Mouse (Mus musculus): ENCODE measurements around the gene Pde6d. TPM values are rescaled to one million over a fixed set of nuclear protein-coding genes. Genes with fewer than 3 reads are reported as not detected.

The Pde6d gene
- polyA plus RNA-seq, 1 experiment from 2014 or later = 78.1 TPM

DNA sequence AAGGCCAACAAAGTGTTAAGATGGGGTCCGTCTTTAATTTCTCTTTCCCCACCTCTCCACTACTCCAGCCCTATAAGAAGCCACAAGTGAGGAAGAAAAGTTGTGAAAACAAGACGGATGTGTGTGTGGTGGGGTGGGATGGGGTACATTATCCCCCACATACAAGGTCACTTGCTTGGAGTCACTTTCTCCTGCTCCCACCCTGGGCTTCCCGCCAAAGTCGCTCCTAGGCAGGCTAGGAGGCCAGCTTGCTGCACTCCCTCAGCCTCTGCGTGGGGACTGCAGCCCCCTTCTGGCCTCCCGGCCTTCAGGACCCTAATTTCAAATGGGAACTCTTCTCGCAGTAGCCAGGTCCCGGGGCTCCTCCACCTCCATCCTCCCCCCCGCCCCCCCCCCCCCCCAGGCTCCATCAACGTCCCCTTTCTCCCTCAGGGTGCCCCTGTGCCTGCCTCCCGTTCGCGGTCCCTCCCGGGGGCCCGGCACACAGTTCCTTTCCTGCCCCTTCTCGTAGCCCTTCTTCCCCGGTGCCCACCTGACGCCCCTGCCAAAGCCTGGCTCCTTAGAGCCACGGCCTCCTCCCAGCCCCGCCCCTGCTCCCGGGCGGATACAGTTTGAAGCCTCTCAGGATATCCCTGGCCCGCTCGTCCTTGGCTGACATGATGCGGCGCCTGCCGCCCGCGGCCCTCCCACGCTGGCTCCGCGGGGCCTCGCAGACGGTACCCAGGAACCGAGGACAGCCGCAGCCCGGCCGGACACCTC is 558 bp downstream of the Pde6d start:
- Histone ChIP-seq H3K27ac (ENCODE audit: low read depth, low read length) (peak overlapping the region; percentile 65), H3K4me1 (ENCODE audit: control insufficient read depth, insufficient read depth, low read length) (peaks cover 5% of the 10 kb centered on the region; the same call in 1 of the 2 replicates), H3K36me3 (ENCODE audit: control insufficient read depth, insufficient read depth, low read length) (no peaks in the 10 kb centered on the region), H3K4me2 (ENCODE audit: low read length) (peak overlapping the region; percentile 76), H3K9me3 (replicated peaks; ENCODE audit: control insufficient read depth, low read length) (no peaks in the 10 kb centered on the region), H3K4me3 (ENCODE audit: low read depth, low read length) (peak overlapping the region; percentile 89), H3K9ac (ENCODE audit: low read length) (peak overlapping the region; percentile 89), H3K27me3 (replicated peaks; ENCODE audit: control insufficient read depth, insufficient read depth, low read length) (no peaks in the 10 kb centered on the region)
- peak; percentile 83 for ATAC-seq
- peak; percentile 43 for DNase-seq (ENCODE audit: low spot score)
- 1% methylated on average over 35 of the region's 38 CpGs for WGBS

DNA sequence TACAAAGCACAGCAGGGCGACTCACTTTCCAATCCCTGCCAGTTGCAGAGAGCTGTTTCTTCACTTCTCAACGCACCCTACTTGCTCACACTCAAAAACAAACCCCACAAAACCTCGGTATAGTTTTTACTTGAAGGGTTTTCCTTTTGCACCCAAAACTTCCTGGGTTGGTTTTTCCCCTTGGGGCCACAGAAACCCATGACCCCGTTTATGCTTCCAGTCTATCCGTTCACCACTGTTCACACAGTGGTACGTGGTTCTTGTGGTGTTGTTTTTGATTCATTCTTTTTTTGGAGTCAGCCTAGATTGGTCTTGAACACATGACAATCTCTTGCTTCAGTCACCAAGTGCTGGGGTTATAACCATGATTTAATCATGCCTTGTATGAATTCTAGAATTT is 2.0 kb downstream of the Pde6d start:
- Histone ChIP-seq H3K4me2 (ENCODE audit: low read length) (no peak overlapping the region), H3K9ac (ENCODE audit: low read length) (no peak overlapping the region), H3K4me1 (ENCODE audit: control insufficient read depth, insufficient read depth, low read length) (peaks cover 5% of the 10 kb centered on the region; the same call in 1 of the 2 replicates), H3K9me3 (replicated peaks; ENCODE audit: control insufficient read depth, low read length) (no peaks in the 10 kb centered on the region), H3K36me3 (ENCODE audit: control insufficient read depth, insufficient read depth, low read length) (no peaks in the 10 kb centered on the region), H3K27me3 (replicated peaks; ENCODE audit: control insufficient read depth, insufficient read depth, low read length) (no peaks in the 10 kb centered on the region), H3K4me3 (ENCODE audit: low read depth, low read length) (no peak overlapping the region), H3K27ac (ENCODE audit: low read depth, low read length) (no peak overlapping the region)
- WGBS = 86% methylated on average over 6 of the region's 6 CpGs
- no peak for DNase-seq (ENCODE audit: low spot score)
- no peak for ATAC-seq

DNA sequence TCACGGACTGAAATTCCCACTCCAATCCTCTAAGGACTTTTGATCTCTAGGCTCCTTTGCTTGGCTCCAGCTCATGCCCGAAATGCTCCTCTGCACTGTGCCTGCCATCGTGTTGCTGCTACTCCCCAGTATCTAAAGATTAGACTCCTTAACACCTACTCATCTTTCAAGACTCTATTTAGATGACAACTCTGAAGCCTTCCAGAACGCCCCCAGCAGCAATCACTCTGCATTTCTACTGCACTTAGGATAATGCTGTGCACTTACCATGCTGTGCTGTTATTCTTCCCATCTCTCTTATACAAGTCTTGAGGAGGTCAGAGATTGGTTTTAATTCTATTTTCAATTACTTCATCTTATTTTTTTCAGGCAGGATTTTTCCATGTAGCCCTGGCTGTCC is 10.5 kb downstream of the Pde6d start:
- WGBS = 87% methylated on average over 4 of the region's 4 CpGs

DNA sequence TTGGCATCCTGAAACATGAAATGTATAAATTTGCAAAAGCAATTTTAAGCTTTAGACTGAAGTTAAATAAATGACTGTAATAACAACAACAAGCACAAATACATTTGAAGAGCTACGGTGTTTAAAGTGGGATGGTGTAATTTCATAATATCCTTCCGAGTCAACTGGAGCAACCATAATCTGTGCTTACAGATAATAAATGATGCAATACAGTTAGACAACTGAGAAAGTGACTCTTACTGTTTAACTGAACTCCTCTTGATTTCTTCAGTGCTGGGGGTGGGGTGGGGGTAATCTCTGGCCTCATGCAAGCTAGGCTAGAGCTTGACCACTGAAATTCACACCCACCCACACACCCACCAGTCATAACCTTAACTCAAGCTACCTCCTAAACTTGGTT is 11.0 kb downstream of the Pde6d start:
- Histone ChIP-seq H3K27me3 (replicated peaks; ENCODE audit: control insufficient read depth, insufficient read depth, low read length) (no peaks in the 10 kb centered on the region), H3K9ac (ENCODE audit: low read length) (no peak overlapping the region), H3K36me3 (ENCODE audit: control insufficient read depth, insufficient read depth, low read length) (peaks cover 3% of the 10 kb centered on the region; the same call in 1 of the 2 replicates), H3K27ac (ENCODE audit: low read depth, low read length) (no peak overlapping the region), H3K4me1 (ENCODE audit: control insufficient read depth, insufficient read depth, low read length) (no peaks in the 10 kb centered on the region), H3K4me3 (ENCODE audit: low read depth, low read length) (no peak overlapping the region), H3K4me2 (ENCODE audit: low read length) (no peak overlapping the region), H3K9me3 (replicated peaks; ENCODE audit: control insufficient read depth, low read length) (no peaks in the 10 kb centered on the region)
- ATAC-seq (no peak), DNase-seq (ENCODE audit: low spot score) (no peak)
- 94% methylated on average over 2 of the region's 2 CpGs for WGBS

More for the DNA sequence above, 10.5 kb downstream of the Pde6d start:
- Histone ChIP-seq H3K9ac (ENCODE audit: low read length) (no peak overlapping the region), H3K4me2 (ENCODE audit: low read length) (no peak overlapping the region), H3K9me3 (replicated peaks; ENCODE audit: control insufficient read depth, low read length) (no peaks in the 10 kb centered on the region), H3K4me1 (ENCODE audit: control insufficient read depth, insufficient read depth, low read length) (no peaks in the 10 kb centered on the region), H3K27ac (ENCODE audit: low read depth, low read length) (no peak overlapping the region), H3K4me3 (ENCODE audit: low read depth, low read length) (no peak overlapping the region), H3K27me3 (replicated peaks; ENCODE audit: control insufficient read depth, insufficient read depth, low read length) (no peaks in the 10 kb centered on the region), H3K36me3 (ENCODE audit: control insufficient read depth, insufficient read depth, low read length) (0 out of 2 replicates have a peak, but pooled peaks cover 3% of the 10 kb centered on the region)
- no peak for DNase-seq (ENCODE audit: low spot score)
- ATAC-seq = no peak

DNA sequence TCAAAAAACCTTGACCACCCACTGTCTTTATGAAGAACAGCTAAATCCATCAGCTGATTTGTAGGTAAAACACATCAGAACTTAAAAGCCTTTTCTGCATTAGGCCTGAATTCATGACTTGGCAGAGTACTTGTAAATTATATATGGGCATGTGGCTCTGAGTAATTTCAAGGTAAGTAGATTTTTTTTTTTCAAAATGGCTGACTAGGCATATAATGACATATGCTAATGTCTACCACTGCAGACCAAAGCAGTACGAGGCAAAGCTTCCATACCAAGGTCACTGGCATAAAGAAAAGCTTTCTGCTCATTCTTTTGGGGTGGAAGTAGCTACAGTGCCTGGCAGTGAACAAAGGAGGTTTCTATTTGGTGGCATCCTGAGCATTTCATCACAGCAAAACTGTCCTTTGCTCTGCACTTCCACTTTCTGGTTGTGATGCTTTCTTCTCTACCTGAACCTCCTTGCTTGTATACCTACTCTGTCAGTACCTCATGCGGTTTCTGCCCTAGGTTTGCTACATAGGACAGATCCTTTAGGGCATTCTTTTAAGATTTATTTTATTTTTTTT is 13.1 kb downstream of the Pde6d start:
- WGBS = 88% methylated on average over 2 of the region's 2 CpGs
- Histone ChIP-seq H3K4me1 (ENCODE audit: control insufficient read depth, insufficient read depth, low read length) (no peaks in the 10 kb centered on the region), H3K9me3 (replicated peaks; ENCODE audit: control insufficient read depth, low read length) (no peaks in the 10 kb centered on the region), H3K27ac (ENCODE audit: low read depth, low read length) (no peak overlapping the region), H3K27me3 (replicated peaks; ENCODE audit: control insufficient read depth, insufficient read depth, low read length) (no peaks in the 10 kb centered on the region), H3K4me2 (ENCODE audit: low read length) (no peak overlapping the region), H3K4me3 (ENCODE audit: low read depth, low read length) (no peak overlapping the region), H3K36me3 (ENCODE audit: control insufficient read depth, insufficient read depth, low read length) (peaks cover 4% of the 10 kb centered on the region), H3K9ac (ENCODE audit: low read length) (no peak overlapping the region)
- no peak for ATAC-seq
- DNase-seq (ENCODE audit: low spot score) = no peak

DNA sequence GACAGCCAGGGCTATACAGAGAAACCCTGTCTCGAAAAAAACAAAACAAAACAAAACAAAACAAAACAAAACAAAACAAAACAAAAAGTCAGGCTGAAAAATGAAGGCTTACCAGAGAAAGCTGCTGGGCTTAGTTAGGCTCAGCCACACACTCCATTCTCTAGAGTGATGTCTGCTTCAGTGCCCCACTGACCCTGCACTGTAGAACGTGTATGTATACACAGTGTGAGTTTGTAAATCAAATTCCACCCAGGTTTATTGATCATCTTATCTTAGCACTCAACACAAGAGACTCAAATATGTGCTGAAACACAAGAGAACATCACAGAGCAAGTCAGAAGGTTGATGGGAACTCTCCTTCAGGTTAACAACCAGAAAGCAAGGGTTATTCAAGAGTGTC is 14.0 kb downstream of the Pde6d start:
- H3K4me2 ChIP-seq (ENCODE audit: low read length) = no peak overlapping the region
- ATAC-seq = no peak
- H3K27ac ChIP-seq (ENCODE audit: low read depth, low read length) = no peak overlapping the region
- no peaks in the 10 kb centered on the region for H3K9me3 ChIP-seq (replicated peaks; ENCODE audit: control insufficient read depth, low read length)
- DNase-seq (ENCODE audit: low spot score) = no peak
- H3K36me3 ChIP-seq (ENCODE audit: control insufficient read depth, insufficient read depth, low read length) = peaks cover 13% of the 10 kb centered on the region
- no peak overlapping the region for H3K4me3 ChIP-seq (ENCODE audit: low read depth, low read length)
- H3K4me1 ChIP-seq (ENCODE audit: control insufficient read depth, insufficient read depth, low read length) = no peaks in the 10 kb centered on the region
- H3K9ac ChIP-seq (ENCODE audit: low read length) = no peak overlapping the region
- no peaks in the 10 kb centered on the region for H3K27me3 ChIP-seq (replicated peaks; ENCODE audit: control insufficient read depth, insufficient read depth, low read length)
- 89% methylated on average over 2 of the region's 2 CpGs for WGBS

DNA sequence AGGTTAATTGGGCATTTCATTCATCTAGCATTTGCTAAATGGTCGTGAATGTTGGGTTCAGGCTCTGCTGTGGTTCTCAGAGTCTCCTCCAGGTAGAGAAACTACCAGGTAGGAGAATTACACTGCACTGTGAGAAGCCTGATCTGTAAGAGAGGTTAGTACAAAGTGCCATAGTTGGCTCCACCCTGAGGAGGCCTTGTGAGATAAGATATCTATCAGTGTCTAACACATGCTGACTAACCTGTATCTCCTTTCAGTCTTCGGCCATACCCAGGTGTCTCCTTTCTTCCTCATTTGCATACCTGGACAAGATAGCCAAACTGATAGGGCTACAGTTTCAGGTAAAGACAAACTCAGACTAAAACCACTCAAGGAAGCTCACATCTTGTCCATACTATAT is 19.8 kb downstream of the Pde6d start:
- Histone ChIP-seq H3K4me2 (ENCODE audit: low read length) (no peak overlapping the region), H3K27me3 (replicated peaks; ENCODE audit: control insufficient read depth, insufficient read depth, low read length) (no peaks in the 10 kb centered on the region), H3K27ac (ENCODE audit: low read depth, low read length) (no peak overlapping the region), H3K4me1 (ENCODE audit: control insufficient read depth, insufficient read depth, low read length) (no peaks in the 10 kb centered on the region), H3K9me3 (replicated peaks; ENCODE audit: control insufficient read depth, low read length) (no peaks in the 10 kb centered on the region), H3K36me3 (ENCODE audit: control insufficient read depth, insufficient read depth, low read length) (peaks cover 20% of the 10 kb centered on the region), H3K4me3 (ENCODE audit: low read depth, low read length) (no peak overlapping the region), H3K9ac (ENCODE audit: low read length) (no peak overlapping the region)
- WGBS = 85% methylated on average over 2 of the region's 2 CpGs
- ATAC-seq = no peak
- DNase-seq (ENCODE audit: low spot score) = no peak

DNA sequence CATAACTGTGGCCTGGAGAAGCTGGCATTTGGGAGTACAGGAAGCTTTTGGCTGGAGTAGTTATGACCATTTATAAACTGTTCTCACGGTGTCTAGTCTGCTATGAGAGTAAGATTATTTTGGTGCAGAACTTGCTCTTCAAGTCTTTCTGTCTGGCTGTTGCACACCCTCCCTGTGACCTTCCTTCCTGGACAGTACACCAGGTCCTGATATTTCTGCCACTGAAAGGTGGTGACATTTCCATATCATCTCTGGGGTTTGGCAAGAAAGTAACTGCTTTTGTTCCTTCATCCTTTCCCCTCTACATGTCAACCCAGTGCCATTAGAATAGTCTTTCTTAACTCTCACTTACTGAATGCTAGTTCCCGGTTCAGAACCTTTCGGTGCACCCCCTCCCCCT is 23.2 kb downstream of the Pde6d start:
- no peak overlapping the region for H3K27ac ChIP-seq (ENCODE audit: low read depth, low read length)
- no peak overlapping the region for H3K9ac ChIP-seq (ENCODE audit: low read length)
- peaks cover 25% of the 10 kb centered on the region for H3K36me3 ChIP-seq (ENCODE audit: control insufficient read depth, insufficient read depth, low read length)
- no peak for ATAC-seq
- H3K4me2 ChIP-seq (ENCODE audit: low read length) = no peak overlapping the region
- H3K9me3 ChIP-seq (replicated peaks; ENCODE audit: control insufficient read depth, low read length) = no peaks in the 10 kb centered on the region
- DNase-seq (ENCODE audit: low spot score) = no peak
- H3K4me3 ChIP-seq (ENCODE audit: low read depth, low read length) = no peak overlapping the region
- 84% methylated on average over 3 of the region's 3 CpGs for WGBS
- H3K4me1 ChIP-seq (ENCODE audit: control insufficient read depth, insufficient read depth, low read length) = no peaks in the 10 kb centered on the region
- no peaks in the 10 kb centered on the region for H3K27me3 ChIP-seq (replicated peaks; ENCODE audit: control insufficient read depth, insufficient read depth, low read length)

DNA sequence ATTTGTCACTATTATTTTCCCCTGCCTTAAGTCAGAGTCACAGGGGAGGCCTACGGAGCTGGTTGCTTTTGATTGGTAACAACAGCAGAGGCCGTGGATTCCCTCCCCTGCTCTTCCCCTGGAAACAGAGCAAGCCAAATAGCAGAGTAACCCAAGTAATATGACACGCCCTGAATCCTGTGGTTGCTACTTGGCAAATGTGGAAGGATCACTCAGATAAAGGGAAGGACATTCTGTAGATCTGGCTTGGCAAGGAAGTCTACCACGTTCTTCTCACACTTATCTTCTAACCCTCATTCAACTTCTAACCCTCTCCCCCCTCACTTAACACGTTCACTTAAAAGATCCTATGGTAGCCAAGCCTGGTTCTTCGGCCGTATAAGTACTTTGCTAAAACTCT is 24.6 kb downstream of the Pde6d start:
- Histone ChIP-seq H3K27me3 (replicated peaks; ENCODE audit: control insufficient read depth, insufficient read depth, low read length) (no peaks in the 10 kb centered on the region), H3K36me3 (ENCODE audit: control insufficient read depth, insufficient read depth, low read length) (peaks cover 11% of the 10 kb centered on the region), H3K4me3 (ENCODE audit: low read depth, low read length) (no peak overlapping the region), H3K9me3 (replicated peaks; ENCODE audit: control insufficient read depth, low read length) (no peaks in the 10 kb centered on the region), H3K9ac (ENCODE audit: low read length) (no peak overlapping the region), H3K27ac (ENCODE audit: low read depth, low read length) (no peak overlapping the region), H3K4me1 (ENCODE audit: control insufficient read depth, insufficient read depth, low read length) (no peaks in the 10 kb centered on the region), H3K4me2 (ENCODE audit: low read length) (no peak overlapping the region)
- ATAC-seq = no peak
- WGBS = 90% methylated on average over 7 of the region's 7 CpGs
- no peak for DNase-seq (ENCODE audit: low spot score)
